Mouse (Mus musculus): Measurements from ENCODE around the gene Rpl34.

DNA sequence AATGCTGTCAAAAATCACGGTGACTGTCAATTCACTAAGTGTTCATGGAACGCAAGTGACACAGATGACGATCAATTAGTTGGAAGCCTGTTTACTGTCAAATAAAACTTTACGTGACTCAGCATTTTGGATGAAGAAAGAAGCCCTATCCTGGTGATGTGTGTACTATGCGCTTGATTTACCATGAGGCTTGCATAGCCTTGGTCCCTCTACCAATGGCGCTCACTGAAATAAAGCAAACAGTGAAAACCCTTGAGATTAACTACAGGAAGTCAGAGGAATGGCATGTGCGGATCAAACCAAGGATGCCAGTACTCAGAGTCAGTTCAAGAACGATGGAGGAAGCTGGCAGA is 45.2 kb downstream of the Rpl34 start:
- no peak for TF ChIP-seq GATA1 (IDR thresholded peaks at IDR 0.05; ENCODE audit: borderline replicate concordance, low read length)
- TF ChIP-seq FLI1 (IDR thresholded peaks at IDR 0.05; ENCODE audit: low read length): no peak

All from megakaryocyte, embryonic 14.5 days (primary cell).